Mouse (Mus musculus): ENCODE data around the gene Bcl2. TPM values are rescaled to one million over a fixed set of nuclear protein-coding genes. Genes with fewer than 3 reads are reported as not detected.
A peak's percentile ranks its signal among the peaks of the same experiment; 100 is the strongest.

The Bcl2 gene
- total RNA-seq, 2 experiments from 2014 or later = 29.1 to 32.6 TPM

DNA sequence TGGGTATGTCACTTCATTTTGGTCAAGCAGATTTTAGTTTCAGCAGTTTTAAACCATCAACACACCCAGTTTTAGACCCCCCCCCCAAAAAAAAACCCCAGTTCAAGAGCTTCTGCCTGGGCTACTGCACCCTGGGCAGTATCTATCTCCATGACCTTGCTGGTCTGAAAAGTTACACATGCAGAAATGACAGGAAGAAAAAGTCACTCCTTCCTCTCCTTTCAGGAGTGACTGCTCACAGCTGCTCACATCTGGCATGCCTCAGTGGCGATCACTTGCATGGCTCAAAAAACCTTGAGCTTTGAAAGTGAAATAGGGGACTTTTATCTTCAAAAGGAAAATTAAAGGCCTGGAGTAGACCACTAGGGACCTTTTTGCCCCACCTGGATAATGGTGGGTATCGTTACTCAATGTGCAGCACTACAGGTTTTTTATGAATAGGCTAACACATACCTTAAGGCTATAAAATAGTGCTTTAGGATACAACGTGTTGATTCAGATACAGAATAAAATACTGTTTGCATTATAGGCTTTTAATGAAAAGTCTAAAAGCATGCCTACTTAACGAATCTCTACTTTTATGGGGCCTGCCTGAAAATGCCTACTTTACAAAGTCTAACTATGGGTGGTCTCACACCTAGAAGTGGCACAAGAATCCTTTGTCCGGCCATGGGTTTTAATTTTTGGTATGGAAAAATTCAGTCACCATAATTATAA lies 116.3 kb downstream of the Bcl2 start:
- no peak for ATAC-seq (replicated peaks; ENCODE audit: poor library complexity)

DNA sequence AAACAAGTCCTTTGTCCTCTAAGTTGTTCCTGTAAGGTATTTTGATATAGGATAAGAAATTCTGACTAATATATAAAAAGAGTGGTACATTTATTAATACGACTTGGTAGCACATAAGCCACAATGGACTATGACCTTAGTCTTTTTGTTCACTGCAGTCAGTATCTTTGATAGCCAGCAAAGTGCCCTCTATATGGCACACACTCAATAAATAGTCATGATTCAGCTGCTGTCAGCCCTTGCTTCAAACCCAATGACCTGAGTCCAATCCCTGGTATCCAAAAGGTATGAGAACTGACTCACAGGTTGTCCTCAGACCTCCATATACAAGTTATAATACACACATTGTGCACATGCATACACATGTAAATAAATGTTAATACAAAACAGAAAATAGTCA lies 117.7 kb downstream of the Bcl2 start:
- no peak for ATAC-seq (replicated peaks; ENCODE audit: poor library complexity)

DNA sequence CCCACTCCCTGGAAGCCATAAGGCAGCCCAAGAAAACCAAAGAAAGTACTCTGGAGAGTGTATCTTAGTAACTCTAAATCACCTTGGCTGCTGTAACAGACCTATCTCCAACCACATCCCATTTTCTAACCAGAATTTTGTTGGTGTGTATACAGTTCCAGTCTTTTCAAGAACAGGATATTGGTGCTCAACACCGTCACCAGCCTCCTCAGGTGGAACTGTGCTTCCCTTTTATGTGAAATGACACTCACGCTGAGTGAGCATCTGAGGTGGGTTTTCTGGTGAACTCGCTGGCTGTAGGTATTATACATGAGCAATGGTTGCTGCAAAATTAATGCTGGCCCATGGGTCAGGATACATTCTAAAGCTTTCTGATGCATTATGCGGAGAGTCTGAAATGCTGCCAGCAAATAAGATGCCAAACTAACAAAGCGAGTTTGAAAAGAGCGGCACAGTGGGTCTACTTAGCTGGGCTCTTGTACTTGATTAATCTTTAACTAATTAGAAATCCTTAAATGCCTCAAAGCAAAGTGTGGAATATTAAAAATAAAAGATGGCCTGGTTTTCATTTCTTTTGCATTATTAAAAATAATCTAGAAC lies 118.7 kb downstream of the Bcl2 start:
- ATAC-seq (replicated peaks; ENCODE audit: poor library complexity) = no peak

DNA sequence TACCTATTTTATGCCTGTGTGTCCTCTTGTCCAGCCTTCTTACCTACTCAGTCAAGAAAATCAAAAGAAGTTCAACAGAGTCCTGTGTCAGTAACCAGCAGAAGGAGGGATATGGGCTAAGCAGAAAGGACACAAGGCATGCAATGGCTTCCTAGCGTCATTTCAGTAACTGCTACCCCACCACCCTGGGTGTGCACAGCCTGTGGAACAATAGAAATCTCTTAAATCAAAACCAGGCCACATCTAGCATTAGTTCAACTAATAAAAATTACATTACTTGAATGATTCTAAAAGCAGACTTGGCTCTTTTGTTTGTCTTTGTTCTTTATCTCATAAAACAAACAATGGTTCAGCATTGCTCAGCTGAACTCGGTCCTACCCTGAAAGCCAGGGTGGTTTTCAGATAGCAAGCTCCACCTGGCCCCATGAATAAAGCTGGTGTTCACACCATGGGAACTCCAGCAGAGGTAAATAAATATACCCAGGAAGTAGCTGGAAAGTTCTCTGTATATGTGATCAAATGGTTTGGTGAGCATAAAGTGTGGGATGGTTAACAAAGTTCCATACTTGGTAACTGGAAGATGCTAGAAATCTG lies 122.8 kb downstream of the Bcl2 start:
- ATAC-seq (replicated peaks; ENCODE audit: poor library complexity) = no peak

DNA sequence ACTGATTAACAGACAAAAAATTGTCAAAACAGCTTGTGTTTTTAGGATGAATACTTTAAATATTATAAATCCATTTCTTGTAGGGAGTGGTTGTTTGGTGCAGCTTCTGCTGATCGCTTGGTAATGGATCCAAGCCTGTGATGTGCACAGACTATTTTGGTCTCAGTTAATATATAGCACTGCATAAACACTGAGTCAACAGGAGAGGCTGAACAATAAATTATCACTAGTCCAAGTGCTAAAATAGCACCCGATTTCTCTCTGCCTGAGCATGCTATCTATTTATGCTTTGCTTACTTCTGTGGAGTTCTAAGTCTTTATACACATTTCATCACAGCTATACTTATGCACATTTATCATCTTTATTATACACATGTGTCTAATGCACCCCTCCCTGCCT lies 124.9 kb downstream of the Bcl2 start:
- ATAC-seq (replicated peaks; ENCODE audit: poor library complexity) = no peak

DNA sequence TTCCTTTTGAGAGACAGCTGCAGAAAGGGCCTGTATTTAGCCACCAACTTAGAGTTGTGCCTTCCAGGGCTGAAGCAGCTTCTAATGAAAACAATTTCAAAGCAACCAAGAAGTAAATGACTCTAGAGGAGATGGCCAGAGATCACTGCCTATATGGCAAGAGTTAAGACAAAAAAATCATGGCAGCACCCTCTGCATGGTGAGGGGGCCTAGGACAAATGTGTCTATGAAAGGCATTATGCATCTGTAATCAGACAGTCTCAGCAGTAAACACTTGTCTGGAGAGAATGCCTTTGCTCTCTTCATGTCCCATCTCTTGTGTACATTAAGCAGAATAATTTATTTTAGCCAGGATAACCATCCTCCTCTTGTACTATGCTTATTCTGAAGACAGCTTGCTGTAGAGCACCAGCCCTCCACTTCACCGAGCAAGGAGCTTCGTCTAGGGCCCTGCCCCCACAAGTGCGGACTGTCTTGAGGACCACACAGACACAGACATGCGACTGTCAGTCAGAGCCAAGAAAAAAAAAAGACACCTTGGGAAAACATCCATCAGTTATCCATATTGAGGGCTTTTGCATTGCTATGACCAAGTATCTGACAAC lies 126.1 kb downstream of the Bcl2 start:
- ATAC-seq (replicated peaks; ENCODE audit: poor library complexity) = no peak

DNA sequence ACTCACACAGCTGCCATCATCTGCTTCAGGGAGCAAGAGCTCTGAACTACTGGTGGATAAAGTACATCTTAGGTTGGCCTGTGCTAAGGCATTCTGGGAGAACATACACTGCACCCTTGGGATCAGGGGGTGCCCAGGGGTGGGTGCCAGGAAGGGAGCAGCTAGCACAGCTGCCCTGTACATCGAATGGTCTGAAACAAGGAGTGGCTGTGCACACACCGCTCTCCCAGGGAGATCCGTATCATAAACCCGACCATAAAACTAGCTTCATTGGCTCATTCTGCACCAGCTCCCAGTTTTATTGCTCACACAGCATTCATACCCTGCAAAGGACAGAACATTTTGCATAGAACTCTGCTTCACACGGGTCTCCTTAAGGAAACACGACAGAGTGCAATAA lies 127.3 kb downstream of the Bcl2 start:
- ATAC-seq (replicated peaks; ENCODE audit: poor library complexity) = no peak

DNA sequence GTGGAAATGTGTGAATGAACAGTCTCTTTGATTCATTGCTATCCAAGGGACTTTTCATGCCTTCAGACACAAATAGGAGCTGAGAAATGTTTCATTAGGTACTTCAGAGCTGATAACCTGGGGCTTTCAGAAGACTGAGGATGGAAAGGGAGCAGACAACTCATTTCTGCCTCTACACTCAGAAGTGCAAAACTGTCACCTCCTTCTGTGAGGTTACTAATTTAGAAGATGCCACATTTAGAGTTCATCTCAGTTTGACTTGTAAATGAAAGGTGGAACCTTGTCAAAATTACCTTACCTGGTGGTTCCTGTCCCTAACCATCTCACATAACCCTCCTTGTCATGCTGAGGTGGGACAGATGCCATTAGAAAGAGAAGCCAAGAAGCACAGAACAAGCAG lies 128.7 kb downstream of the Bcl2 start:
- no peak for ATAC-seq (replicated peaks; ENCODE audit: poor library complexity)

DNA sequence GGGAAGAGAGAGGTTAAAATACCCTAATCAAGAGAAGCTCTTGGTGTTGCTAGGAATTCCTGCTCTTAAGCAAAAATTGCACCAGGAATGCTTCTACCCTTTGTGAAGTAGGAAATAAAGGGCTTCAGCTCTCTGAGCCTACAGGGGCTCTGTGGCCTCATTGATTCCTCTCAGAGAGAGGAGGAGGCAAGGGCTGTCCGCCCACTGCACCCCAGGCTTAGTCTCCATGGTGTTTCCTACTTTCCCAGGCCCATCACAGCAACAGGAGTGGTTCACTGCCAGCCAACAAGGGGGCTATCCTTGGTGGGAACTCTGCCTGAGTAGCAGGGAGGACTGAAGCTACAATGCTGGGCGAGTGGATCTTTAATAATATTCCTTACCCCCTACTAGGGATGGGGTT lies 129.2 kb downstream of the Bcl2 start:
- no peak for ATAC-seq (replicated peaks; ENCODE audit: poor library complexity)

DNA sequence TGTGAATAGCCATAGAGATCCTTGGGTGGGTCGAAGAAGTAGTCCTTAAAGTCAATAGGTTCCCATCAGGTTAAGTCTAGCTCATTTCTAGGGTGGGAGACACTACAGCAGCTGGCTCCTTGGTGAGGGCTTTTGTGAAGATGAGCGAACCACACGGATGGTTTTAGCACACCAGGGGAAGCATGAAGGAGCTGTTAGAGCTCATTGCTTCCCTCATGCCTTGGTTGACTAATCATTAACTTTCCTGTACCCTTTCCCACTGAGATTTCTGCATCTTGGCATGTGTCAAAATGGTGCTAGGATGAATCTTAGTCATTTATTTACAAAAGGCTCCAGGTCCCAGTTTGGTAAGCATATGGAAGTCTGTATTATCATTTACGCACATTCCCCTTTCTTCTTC lies 129.8 kb downstream of the Bcl2 start:
- ATAC-seq (replicated peaks; ENCODE audit: poor library complexity) = no peak

DNA sequence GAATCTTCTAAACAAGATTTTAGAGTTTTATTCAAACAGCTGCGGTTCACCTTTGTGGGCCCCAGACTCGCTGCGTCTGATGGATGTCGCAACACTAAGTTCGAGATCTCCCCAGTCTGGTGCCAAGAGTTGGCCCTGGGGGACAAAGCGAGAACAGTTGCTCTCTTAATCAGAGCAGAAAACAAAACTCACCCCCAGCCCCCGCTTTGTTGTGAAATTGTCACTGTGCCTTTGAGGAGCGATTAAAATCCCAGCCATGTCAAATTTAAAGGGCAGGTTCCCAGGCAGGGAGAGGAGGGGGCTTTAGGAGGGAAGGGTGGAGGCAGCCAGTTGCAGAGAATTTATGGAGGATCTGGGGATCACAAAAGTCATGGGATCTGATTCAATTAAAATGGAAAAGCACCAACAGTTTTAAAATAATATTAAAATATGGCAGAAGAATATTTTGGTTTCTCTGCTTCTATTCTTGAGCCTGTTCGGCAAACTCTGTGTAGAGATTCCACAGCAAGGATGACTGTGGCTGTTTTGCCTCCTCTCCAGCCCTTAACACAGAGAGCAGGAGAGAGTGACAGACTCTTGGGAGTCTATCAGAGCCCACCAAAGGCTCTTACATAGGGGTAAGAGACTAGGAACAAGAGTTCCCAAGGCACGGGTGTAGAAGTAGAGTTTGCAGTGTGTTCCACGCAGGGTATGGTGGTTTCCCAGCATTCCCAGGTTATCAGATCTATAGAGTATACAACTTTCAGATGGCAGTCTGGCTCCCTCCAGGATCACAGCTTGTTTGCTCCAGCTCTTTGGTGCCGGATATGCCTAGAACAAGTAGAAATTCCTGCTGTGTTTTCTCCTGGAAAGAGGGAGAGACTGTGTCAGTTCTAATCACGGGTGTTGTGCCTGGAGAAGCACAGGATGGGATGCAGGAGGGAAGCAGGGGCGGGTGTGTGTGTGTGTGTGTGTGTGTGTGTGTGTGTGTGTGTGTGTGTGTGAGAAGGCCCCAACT lies 130.5 kb downstream of the Bcl2 start:
- peak; percentile 55 for ATAC-seq (replicated peaks; ENCODE audit: poor library complexity)

DNA sequence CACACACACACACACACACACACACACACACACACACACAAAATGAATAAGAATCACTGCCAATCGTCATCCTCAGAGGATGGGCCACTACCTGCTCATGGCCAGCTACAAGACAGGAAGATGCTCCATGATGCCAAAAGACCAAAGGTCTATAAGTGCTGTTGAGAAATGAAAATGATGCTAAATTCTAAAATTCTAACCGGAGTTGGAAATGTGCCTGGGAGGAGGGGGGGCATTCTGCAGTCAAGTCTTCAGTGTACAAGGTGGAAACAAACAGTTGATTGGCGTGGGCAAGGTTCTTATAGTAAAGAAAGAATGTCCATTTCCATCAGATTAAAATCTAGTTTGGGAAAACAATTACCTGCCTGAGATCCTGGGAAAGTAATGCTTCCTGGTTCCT lies 131.3 kb downstream of the Bcl2 start:
- no peak for ATAC-seq (replicated peaks; ENCODE audit: poor library complexity)

DNA sequence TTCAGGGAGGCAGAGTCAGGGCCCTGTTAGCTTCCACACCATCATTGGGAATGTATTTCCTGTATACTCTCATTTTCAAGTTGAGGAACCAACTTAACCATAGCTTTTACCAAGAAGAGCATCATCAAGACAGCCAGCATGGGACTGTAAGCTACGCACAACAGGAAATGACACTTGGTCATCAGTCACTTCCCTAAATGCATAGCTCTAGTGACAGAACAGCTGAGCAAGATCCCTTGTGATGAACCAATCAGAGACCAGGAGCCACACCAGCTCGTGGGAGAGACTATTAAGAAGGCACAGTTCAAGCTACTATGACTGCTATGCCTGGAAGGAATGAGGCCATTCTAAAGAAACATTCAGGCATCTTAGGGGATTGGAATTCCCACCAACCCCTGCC lies 132.3 kb downstream of the Bcl2 start:
- ATAC-seq (replicated peaks; ENCODE audit: poor library complexity) = peak; percentile 86

DNA sequence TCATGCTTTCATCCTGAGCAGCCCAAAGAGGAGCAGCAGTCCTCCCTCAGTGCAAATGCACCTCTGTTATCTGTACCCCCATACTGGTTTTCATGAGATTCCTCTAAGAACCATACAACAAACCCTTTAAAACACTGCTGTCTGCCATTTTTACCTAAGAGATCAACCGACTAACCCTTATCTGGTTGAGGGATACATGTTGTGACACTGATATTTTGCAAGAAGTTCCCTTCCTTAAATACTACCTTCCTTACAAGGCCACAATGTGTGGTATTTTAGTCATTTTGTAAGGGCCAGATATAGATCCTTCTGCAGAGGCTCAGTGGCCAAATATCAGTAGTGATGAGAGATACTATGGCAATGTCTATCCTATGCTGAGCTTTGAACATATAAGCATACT lies 134.3 kb downstream of the Bcl2 start:
- peak; percentile 68 for ATAC-seq (replicated peaks; ENCODE audit: poor library complexity)

DNA sequence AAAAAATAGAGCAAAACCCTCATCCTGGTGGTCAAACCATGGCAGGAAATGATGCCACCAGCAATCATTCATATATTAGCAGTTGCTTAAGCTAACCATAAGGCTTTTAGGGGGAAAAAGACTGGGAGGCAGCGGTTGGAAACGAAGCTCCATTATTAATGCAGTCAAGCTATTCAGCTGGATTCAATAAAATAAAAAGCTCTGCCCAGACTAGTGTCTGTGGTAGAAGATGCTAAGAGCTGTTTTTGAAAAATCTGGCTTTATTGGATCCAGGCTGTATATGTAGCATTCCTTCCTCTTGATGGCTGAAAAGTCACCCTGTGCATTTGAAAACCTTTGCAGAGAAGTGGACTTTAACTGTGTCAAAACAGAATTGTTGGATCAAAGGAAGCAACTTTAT lies 141.6 kb downstream of the Bcl2 start:
- no peak for ATAC-seq (replicated peaks; ENCODE audit: poor library complexity)

DNA sequence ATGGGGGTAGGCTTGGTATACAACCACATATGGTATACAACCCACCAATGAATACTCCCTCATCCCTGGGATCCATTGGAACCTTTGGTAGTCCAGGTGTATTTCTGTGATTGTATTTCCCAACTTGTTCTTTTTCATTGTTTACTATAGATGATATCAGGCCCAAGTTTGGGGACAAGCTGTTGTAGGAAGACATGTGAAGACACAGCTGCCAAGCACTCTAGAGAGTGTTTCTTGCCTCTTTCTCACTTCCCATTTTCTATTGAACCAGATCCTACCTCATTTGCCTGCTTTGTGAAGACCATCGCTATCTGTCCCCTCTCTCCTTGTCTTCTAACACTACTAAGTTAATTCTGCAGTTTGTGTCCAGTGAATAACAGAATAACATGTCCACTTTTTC lies 143.2 kb downstream of the Bcl2 start:
- peak; percentile 56 for ATAC-seq (replicated peaks; ENCODE audit: poor library complexity)

DNA sequence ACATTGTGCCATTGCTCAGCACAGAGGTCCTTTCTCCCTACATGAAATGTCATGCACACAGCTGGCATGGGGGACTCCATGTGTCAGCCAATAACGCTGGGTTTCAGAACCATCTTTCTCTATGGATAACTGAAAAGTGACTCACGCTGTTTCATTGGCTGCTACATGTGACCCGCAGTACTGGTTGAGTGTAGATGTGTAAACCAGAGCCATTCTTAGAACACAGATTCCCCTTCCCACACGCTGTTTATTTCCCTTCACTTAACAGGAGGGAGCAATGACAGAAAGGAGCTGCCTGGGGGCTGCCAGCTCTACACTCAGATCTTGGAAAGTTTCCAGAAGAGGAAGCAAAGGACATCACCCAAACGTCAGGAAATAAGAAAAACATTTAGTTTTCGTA lies 143.7 kb downstream of the Bcl2 start:
- no peak for ATAC-seq (replicated peaks; ENCODE audit: poor library complexity)

DNA sequence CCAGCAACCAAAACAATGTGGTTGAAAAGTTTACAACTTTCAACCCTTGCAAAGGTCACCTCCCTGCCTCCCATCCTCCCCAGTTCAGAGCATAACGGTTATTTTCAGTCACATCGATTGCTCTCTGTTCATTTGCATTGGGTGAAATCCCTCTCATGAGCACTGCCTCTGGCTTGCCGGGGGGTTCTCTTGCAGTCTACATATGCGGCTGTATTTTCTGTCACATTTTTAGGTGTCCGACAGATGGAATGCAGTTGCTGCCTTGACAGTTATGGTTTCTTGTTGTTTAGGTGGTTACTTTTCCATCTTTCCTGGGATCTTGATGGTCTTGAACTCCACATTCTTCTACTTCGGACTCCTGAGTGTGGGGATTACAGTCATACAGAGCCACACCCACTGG lies 144.4 kb downstream of the Bcl2 start:
- no peak for ATAC-seq (replicated peaks; ENCODE audit: poor library complexity)

DNA sequence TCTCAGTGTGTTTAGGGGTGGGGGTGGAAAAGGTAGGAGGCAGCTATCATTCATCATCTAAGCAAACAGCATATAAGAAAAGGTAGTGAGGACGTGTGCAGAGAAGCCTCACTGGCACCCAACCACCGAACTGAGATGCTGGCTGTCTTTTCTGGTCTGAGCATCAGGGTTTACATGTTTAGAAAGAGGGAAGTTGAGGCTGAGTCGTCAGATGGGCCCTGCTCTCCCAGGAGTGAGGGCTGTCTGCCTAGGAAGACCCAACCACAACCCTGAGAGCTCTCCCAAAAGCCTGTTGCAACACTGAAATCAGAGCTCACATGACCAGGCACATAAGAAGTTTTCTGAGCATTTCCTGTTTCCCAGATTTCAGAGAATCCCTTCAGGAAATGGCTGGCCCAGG lies 145.2 kb downstream of the Bcl2 start:
- ATAC-seq (replicated peaks; ENCODE audit: poor library complexity) = peak; percentile 87

DNA sequence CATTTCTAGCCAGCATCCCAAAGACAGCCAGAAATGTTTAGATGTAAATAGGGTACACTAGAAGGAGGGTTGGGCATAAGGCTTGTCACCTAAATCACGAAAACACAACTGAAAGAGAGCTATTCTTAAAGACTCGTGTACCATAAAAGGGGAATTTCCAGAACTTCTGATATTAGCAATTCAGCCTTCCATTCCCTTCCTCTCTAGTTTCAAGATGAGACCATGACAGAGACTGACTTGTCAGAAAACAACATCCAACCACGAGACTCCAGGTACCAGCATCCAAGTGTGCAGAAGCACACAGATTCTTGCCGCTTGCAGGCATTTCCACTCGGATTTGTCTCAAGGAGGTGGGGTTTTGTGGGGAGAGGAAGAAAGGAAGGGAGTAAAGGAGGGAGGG lies 146.6 kb downstream of the Bcl2 start:
- ATAC-seq (replicated peaks; ENCODE audit: poor library complexity) = no peak
